Mouse (Mus musculus) liver, embryonic 11.5 days (tissue): ENCODE data around the gene Ngf. TPM values are rescaled to one million over a fixed set of nuclear protein-coding genes. Genes with fewer than 3 reads are reported as not detected.

Experiments
- ATAC-seq: fragments of 200-750 bp; cut with Nextera tagmentation; replicated peaks from 2 replicates; pipeline ENCODE4 v1.8.0; 2017; ENCODE audit warnings: moderate number of reproducible peaks, mild to moderate bottlenecking, moderate TSS enrichment, moderate library complexity; ENCODE audit not compliant: low FRiP score
- DNase-seq: peaks from one replicate; pipeline ENCODE4 v3.0.0-alpha.2; 2017; ENCODE audit warnings: low spot score
- H3K27ac ChIP-seq: fragments of 300-500 bp; sonication (generic); 2 replicates; pipeline ENCODE4 v1.5.1; 2014; ENCODE audit warnings: mild to moderate bottlenecking, low read depth, low read length, control low read depth
- H3K27me3 ChIP-seq: fragments of 300-500 bp; sonication (generic); replicated peaks from 2 replicates; pipeline ENCODE4 v1.6.1; 2014; ENCODE audit warnings: low read length, mixed read lengths; ENCODE audit not compliant: control insufficient read depth, insufficient read depth
- H3K36me3 ChIP-seq: fragments of 300-500 bp; sonication (generic); 2 replicates; pipeline ENCODE4 v1.6.1; 2014; ENCODE audit warnings: mild to moderate bottlenecking, low read length, moderate library complexity, mixed read lengths; ENCODE audit not compliant: control insufficient read depth, insufficient read depth
- H3K4me1 ChIP-seq: fragments of 300-500 bp; sonication (generic); replicated peaks from 2 replicates; pipeline ENCODE4 v1.6.1; 2014; ENCODE audit warnings: low read length, mixed read lengths; ENCODE audit not compliant: control insufficient read depth, insufficient read depth
- H3K4me2 ChIP-seq: fragments of 300-500 bp; sonication (generic); 2 replicates; pipeline ENCODE4 v1.6.1; 2014; ENCODE audit warnings: mild to moderate bottlenecking, control low read depth, moderate library complexity
- H3K4me3 ChIP-seq: fragments of 300-500 bp; sonication (generic); 2 replicates; pipeline ENCODE4 v1.5.1; 2014; ENCODE audit warnings: low read depth, low read length, control low read depth
- H3K9ac ChIP-seq: fragments of 300-500 bp; sonication (generic); 2 replicates; pipeline ENCODE4 v1.6.1; 2014; ENCODE audit warnings: low read depth, low read length, control low read depth
- H3K9me3 ChIP-seq: fragments of 300-500 bp; sonication (generic); 2 replicates; pipeline ENCODE4 v1.6.1; 2016; ENCODE audit warnings: low read length, inconsistent platforms, mixed read lengths; ENCODE audit not compliant: control insufficient read depth
- polyA plus RNA-seq: library from polyadenylated mRNA; unstranded; fragments of >200 nt; fragmentation: Nextera tagmentation; extraction: Ambion mirVana; gene quantifications from 2 replicates; pipeline ENCODE4 v1.2.1, GENCODE M21; 2014

The Ngf gene
- polyA plus RNA-seq, 1 experiment from 2014 or later, result not detected

GRCm38 (mm10) chr3:102556645-102557044 is 86.9 kb downstream of the Ngf start:
- Histone ChIP-seq H3K9ac (no peak overlapping the region), H3K27me3 (no peaks in the 10 kb centered on the region), H3K4me1 (no peaks in the 10 kb centered on the region), H3K36me3 (no peaks in the 10 kb centered on the region), H3K4me3 (no peak overlapping the region), H3K9me3 (no peaks in the 10 kb centered on the region), H3K27ac (no peak overlapping the region), H3K4me2 (no peak overlapping the region)
- no peak for DNase-seq
- ATAC-seq, result no peak
